Mouse (Mus musculus) embryonic facial prominence, embryonic 14.5 days (tissue): ENCODE data around the gene Tbc1d10c. TPM values are rescaled to one million over a fixed set of nuclear protein-coding genes. Genes with fewer than 3 reads are reported as not detected.
A peak's percentile ranks its signal among the peaks of the same experiment; 100 is the strongest.

Source experiments
- ATAC-seq: fragments of 200-750 bp; cut with Nextera tagmentation; 2 replicates; pipeline ENCODE4 v1.8.0; 2017; ENCODE audit warnings: low read depth, moderate number of reproducible peaks, moderate TSS enrichment
- DNase-seq: peaks from one replicate; pipeline ENCODE4 v3.0.0-alpha.2; 2015; ENCODE audit warnings: low spot score
- H3K27ac ChIP-seq: fragments of 300-500 bp; sonication (generic); replicated peaks from 2 replicates; pipeline ENCODE4 v1.5.1; 2014; ENCODE audit warnings: low read depth, mild to moderate bottlenecking, low read length, moderate library complexity
- H3K27me3 ChIP-seq: fragments of 300-500 bp; sonication (generic); replicated peaks from 2 replicates; pipeline ENCODE4 v1.6.1; 2014; ENCODE audit warnings: low read length; ENCODE audit not compliant: control insufficient read depth, insufficient read depth
- H3K36me3 ChIP-seq: fragments of 300-500 bp; sonication (generic); 2 replicates; pipeline ENCODE4 v1.6.1; 2014; ENCODE audit warnings: low read length, mixed read lengths; ENCODE audit not compliant: control insufficient read depth, insufficient read depth
- H3K4me1 ChIP-seq: fragments of 300-500 bp; sonication (generic); 2 replicates; pipeline ENCODE4 v1.6.1; 2014; ENCODE audit warnings: antibody characterized with exemption, low read length; ENCODE audit not compliant: control insufficient read depth, insufficient read depth
- H3K4me2 ChIP-seq: fragments of 300-500 bp; sonication (generic); 2 replicates; pipeline ENCODE4 v1.6.1; 2014; ENCODE audit warnings: low read depth, mild to moderate bottlenecking, low read length, moderate library complexity, mixed read lengths
- H3K4me3 ChIP-seq: fragments of 300-500 bp; sonication (generic); 2 replicates; pipeline ENCODE4 v1.5.1; 2014; ENCODE audit warnings: low read depth, mild to moderate bottlenecking, low read length
- H3K9ac ChIP-seq: fragments of 300-500 bp; sonication (generic); 2 replicates; pipeline ENCODE4 v1.6.1; 2014; ENCODE audit warnings: low read depth, mild to moderate bottlenecking, low read length, moderate library complexity, mixed read lengths
- H3K9me3 ChIP-seq: fragments of 300-500 bp; sonication (generic); 2 replicates; pipeline ENCODE4 v1.6.1; 2016; ENCODE audit warnings: low read length; ENCODE audit not compliant: control insufficient read depth
- WGBS: fragments of 180-500 bp; shearing (Covaris S2); extraction: QIAGEN DNeasy Blood & Tissue Kit; methylation state at CpG from one replicate; pipeline ENCODE4 v1.1.7; 2014; 5-methylcytosine and 5-hydroxymethylcytosine counted together
- polyA plus RNA-seq: library from polyadenylated mRNA; unstranded; fragments of >200 nt; fragmentation: Nextera tagmentation; extraction: Ambion mirVana; gene quantifications from 2 replicates; pipeline ENCODE4 v1.2.1, GENCODE M21; 2014

Gene Tbc1d10c
- polyA plus RNA-seq, 1 experiment from 2014 or later = 3.6 TPM

- WGBS = 61% methylated on average over 1 of the region's 1 CpGs
- DNase-seq = no peak
- peaks cover 49% of the 10 kb centered on the region for H3K4me1 ChIP-seq
Observed at GRCm38 (mm10) chr19:4218784-4219183, 27.7 kb upstream of the Tbc1d10c start.

DNA sequence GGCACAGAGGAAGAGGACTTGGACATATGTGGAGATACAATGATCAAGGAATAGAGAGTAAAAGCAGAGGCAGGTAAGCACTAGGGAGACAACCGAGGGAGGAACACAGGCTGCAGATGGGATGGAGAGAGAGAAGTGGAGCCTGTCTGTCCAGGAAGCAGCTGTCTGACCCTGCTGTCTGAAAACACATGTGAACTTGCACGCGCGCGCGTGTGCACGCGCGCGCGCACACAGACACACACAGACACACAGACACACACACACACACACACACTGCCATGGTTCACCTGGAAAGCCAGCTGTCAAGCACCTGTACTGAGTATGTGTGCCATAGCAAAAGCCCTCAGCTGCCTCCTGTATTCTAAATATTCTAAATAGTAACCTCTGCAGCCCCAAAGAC is 27.2 kb upstream of the Tbc1d10c start:
- H3K9ac ChIP-seq = no peak overlapping the region
- peaks cover 12% of the 10 kb centered on the region for H3K36me3 ChIP-seq
- DNase-seq = no peak
- H3K9me3 ChIP-seq = no peaks in the 10 kb centered on the region
- no peak overlapping the region for H3K4me3 ChIP-seq
- peak overlapping the region; percentile 42; the same call in 1 of the 2 replicates for H3K27ac ChIP-seq
- H3K4me1 ChIP-seq = peaks cover 54% of the 10 kb centered on the region
- 79% methylated on average over 11 of the region's 11 CpGs for WGBS
- no peak for ATAC-seq
- H3K4me2 ChIP-seq = 0 out of 2 replicates have a peak overlapping the region, but pooled peaks have one; percentile 84
- H3K27me3 ChIP-seq = no peaks in the 10 kb centered on the region

More at GRCm38 (mm10) chr19:4218784-4219183, 27.7 kb upstream of the Tbc1d10c start:
- Histone ChIP-seq H3K27me3 (no peaks in the 10 kb centered on the region), H3K27ac (0 out of 2 replicates have a peak overlapping the region, but pooled peaks have one; percentile 35), H3K9me3 (no peaks in the 10 kb centered on the region), H3K4me3 (no peak overlapping the region), H3K9ac (no peak overlapping the region), H3K36me3 (peaks cover 12% of the 10 kb centered on the region), H3K4me2 (no peak overlapping the region)
- ATAC-seq = no peak

DNA sequence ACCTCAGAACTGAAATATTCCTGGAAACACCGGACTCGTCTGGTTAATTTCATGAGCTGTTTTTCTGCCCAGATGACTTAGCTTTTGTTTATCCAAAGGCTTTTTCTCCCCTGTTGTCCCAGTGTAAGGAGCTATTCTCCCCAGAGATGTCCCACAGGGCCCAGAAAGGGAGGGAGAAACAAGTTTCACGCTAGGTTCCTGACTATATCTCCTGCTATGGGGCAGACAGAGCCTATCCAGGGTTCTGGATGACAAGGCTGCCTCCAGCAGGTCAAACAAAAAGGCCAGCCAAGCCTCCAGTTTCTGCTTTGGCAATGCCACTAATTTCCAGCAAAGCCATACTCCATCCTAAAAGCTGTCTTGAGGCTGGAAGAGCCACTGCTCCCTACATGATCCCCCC is 26.8 kb upstream of the Tbc1d10c start:
- Histone ChIP-seq H3K4me3 (no peak overlapping the region), H3K27ac (peak overlapping the region; percentile 69; the same call in 1 of the 2 replicates), H3K4me1 (peaks cover 59% of the 10 kb centered on the region), H3K4me2 (peak overlapping the region; percentile 84; the same call in 1 of the 2 replicates), H3K36me3 (peaks cover 12% of the 10 kb centered on the region), H3K9ac (no peak overlapping the region), H3K27me3 (no peaks in the 10 kb centered on the region), H3K9me3 (no peaks in the 10 kb centered on the region)
- ATAC-seq (no peak), DNase-seq (no peak)
- 32% methylated on average over 3 of the region's 3 CpGs for WGBS

- Histone ChIP-seq H3K9ac (peak overlapping the region; percentile 9; the same call in 1 of the 2 replicates), H3K4me3 (peak overlapping the region; percentile 86; the same call in 1 of the 2 replicates), H3K4me2 (peak overlapping the region; percentile 84), H3K27ac (peak overlapping the region; percentile 69), H3K9me3 (no peaks in the 10 kb centered on the region), H3K4me1 (peaks cover 65% of the 10 kb centered on the region), H3K27me3 (no peaks in the 10 kb centered on the region), H3K36me3 (peaks cover 8% of the 10 kb centered on the region)
- DNase-seq = peak; percentile 66
- ATAC-seq = no peak
- WGBS = 12% methylated on average over 5 of the region's 5 CpGs
Observed at GRCm38 (mm10) chr19:4217140-4217539, 26.1 kb upstream of the Tbc1d10c start.

- Histone ChIP-seq H3K27me3 (no peaks in the 10 kb centered on the region), H3K4me2 (peak overlapping the region; percentile 84), H3K4me3 (peak overlapping the region; percentile 86), H3K27ac (peak overlapping the region; percentile 56), H3K36me3 (peaks cover under 1% of the 10 kb centered on the region; the same call in 1 of the 2 replicates), H3K9me3 (no peaks in the 10 kb centered on the region), H3K4me1 (peaks cover 63% of the 10 kb centered on the region), H3K9ac (peak overlapping the region; percentile 48)
- no peak for ATAC-seq
- DNase-seq = peak; percentile 50
- 22% methylated on average over 14 of the region's 14 CpGs for WGBS
Observed at GRCm38 (mm10) chr19:4216041-4216685, 25.1 kb upstream of the Tbc1d10c start.

GRCm38 (mm10) chr19:4215451-4215840 is 24.4 kb upstream of the Tbc1d10c start:
- no peaks in the 10 kb centered on the region for H3K36me3 ChIP-seq
- no peaks in the 10 kb centered on the region for H3K27me3 ChIP-seq
- peaks cover 56% of the 10 kb centered on the region for H3K4me1 ChIP-seq
- H3K27ac ChIP-seq = peak overlapping the region; percentile 95
- no peaks in the 10 kb centered on the region for H3K9me3 ChIP-seq
- H3K4me3 ChIP-seq = peak overlapping the region; percentile 86
- peak overlapping the region; percentile 92 for H3K9ac ChIP-seq
- no peak for DNase-seq
- WGBS = 3% methylated on average over 13 of the region's 21 CpGs
- ATAC-seq = no peak
- peak overlapping the region; percentile 84 for H3K4me2 ChIP-seq

DNA sequence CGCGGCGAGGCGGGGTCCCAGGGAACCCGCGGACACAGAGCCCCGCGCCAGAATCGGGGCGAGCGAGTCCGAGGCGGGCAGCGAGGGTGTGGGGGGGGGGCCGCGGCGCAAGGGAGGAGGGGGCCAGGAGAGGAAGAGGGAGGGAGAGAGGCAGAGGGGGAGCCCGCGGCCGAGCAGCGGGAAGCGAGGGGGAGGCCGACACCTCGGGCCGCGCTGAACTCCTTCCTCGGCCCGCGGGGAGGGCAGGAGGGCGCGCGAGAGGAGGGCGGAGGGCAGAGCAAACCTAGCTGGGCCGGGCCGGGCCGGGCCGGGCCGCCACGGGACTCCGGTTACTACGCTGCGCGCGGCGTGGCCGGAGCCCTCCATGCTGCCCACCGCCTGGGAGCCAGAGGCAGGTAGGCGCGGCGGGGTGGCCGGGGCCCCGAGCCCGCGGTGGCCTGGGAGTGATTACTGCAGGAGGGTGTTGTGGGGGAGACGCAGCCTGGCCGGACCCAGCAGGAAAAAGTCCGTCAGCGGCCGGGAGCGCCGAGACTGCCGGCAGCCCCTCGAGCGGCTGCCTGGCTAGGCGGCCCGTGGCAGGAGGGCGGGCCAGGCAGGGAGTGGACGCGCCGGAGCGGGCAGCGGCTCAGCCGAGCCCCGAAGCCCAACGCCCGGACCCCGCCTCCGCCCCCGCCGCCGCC is 23.8 kb upstream of the Tbc1d10c start:
- Histone ChIP-seq H3K9me3 (no peaks in the 10 kb centered on the region), H3K36me3 (no peaks in the 10 kb centered on the region), H3K27ac (peak overlapping the region; percentile 95), H3K27me3 (no peaks in the 10 kb centered on the region), H3K4me1 (peaks cover 51% of the 10 kb centered on the region), H3K9ac (peak overlapping the region; percentile 92), H3K4me2 (peak overlapping the region; percentile 84), H3K4me3 (peak overlapping the region; percentile 86)
- DNase-seq (no peak), ATAC-seq (peak; percentile 34)
- WGBS = 0% methylated on average over 14 of the region's 81 CpGs

DNA sequence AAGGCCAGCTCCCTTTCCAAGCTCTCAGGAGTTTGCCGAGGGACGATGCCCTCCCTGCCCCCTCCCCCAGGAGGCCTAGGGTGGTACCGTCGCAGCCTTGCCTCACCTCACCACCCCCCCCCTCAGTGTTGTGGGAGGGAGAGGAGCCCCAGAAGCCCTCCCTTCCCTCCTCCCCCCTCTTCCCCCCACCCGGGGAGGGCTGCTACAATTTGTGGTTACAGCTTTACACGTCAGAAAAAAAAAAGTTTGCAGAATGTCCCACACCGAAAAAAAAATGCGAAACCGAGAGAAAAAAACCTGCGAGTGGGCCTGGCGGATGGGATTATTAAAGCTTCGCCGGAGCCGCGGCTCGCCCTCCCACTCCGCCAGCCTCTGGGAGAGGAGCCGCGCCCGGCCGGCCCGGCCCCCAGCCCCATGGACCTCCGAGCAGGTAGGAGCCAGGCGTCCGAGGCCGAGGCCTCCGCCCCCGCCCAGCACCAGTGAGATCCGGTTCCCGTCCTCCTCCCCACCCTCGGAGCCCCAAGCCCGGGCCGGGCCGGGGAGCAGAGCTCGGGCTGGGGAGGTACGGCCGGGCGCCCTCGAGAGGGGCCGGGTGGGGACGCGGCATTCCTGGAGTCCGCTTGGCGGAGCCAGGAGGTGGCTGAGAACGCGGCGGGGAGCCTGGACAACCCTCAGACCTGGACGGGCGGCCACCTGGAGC is 23.1 kb upstream of the Tbc1d10c start, which contains the start of the genes Clcf1 and AC109138.7:
Clcf1 (plus strand) TSS at position 168 of the 700 bp plus-strand sequence.
AC109138.7 (plus strand) TSS at position 287 of the 700 bp plus-strand sequence.
- Histone ChIP-seq H3K27ac (peak within 1 kb of the TSS; percentile 95), H3K36me3 (no peaks in the 10 kb centered on the region), H3K9me3 (no peaks in the 10 kb centered on the region), H3K4me3 (peak within 1 kb of the TSS; percentile 86), H3K9ac (peak within 1 kb of the TSS; percentile 92), H3K27me3 (no peaks in the 10 kb centered on the region), H3K4me2 (peak within 1 kb of the TSS; percentile 84), H3K4me1 (peaks cover 44% of the 10 kb centered on the region)
- ATAC-seq = peak; percentile 72
- 0% methylated on average over 20 of the region's 49 CpGs for WGBS
- peak; percentile 76 for DNase-seq
